Mouse (Mus musculus) brain, embryonic 18.5 days (tissue): ENCODE results near the gene Klf16.

Experiments
- DNase-seq: peaks from one replicate; pipeline ENCODE4 v3.0.0-alpha.2; 2012; ENCODE audit warnings: low read depth, low spot score

The Klf16 gene

DNA sequence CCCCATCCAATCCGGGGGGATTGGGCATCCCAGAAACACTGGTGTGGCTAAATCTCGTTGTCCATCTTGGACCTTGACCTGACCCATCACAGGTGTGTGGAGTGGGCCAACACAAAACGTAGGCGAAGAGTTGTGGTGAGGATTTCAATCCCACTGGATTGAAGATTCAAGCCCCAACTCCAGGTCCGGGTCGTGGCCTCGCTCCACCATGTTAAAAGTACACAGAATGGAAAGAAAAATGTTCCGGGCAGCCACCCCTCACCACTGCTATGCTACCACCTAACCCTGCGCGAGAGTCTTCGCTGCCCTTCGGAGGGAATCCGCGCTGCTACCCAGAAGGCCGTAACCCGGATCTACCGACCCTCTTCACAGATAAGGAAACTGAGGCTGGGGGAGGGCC is 1.2 kb downstream of the Klf16 start:
- no peak for DNase-seq

- DNase-seq, result no peak
Observed at GRCm38 (mm10) chr10:80574896-80575295, 2.2 kb downstream of the Klf16 start.

DNA sequence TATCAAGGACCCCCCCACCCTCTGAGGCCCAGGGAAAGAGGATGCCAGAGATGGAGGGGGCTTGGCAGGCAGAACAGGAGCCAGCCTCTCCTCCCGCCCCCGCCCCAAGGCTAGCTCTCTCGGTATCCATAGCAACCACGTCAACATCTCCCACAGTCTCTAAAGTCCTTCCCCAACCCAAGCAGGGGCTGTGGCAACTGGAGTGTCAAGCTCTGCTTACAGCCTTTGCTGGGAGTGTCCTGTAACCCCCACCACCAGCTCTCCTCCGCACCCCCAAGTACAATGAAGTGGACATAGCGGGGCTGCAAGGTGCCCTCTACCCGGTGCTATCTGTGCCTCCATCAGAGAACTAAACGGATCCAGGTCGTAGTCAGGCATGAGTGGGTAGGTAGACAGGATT is 3.2 kb downstream of the Klf16 start:
- no peak for DNase-seq

- DNase-seq, result no peak
Observed at GRCm38 (mm10) chr10:80572477-80572876, 4.6 kb downstream of the Klf16 start.

GRCm38 (mm10) chr10:80570871-80571836 is 6.0 kb downstream of the Klf16 start:
- no peak for DNase-seq

GRCm38 (mm10) chr10:80570419-80570818 is 6.7 kb downstream of the Klf16 start:
- no peak for DNase-seq

DNA sequence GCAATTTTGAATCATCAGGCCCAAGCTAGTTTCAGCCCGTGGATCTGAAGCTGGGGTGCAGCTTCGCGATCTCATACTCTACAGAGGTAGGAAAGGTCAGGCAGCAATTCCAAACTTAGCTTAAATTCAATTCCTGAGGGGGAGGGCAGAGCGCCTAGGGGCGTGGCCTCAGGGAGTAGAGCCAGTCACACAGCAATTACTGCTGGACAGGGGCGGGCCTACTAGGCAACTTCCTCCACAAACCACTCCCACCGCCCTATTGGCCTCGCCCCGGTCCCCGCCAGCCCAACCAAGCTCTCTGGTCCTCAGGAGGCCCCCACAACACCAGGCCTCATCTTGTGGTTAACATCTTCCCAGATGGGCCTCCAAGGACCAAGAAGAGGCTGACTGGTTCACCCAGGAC is 7.5 kb downstream of the Klf16 start:
- no peak for DNase-seq

DNA sequence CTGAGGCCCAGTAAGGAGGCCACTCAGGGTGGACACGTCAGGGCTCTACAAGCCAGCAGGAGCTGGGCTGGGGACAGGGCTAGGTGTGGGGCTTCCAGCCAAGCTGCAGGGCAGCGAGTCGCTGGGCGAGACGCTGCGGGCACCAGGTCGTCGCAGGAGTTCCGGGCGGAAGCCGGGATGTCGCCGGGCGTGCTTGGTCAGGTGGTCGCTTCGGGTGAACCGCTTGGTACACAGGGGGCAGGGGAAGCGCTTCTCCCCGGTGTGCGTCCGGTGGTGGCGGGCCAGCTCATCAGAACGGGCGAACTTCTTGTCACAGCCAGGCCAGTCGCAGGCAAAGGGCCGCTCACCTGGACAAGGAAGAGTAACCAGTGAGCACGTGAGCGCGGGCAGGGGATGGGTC is 8.2 kb downstream of the Klf16 start:
- no peak for DNase-seq

- DNase-seq, result peak; percentile 36
Observed at GRCm38 (mm10) chr10:80566375-80567092, 10.6 kb downstream of the Klf16 start.

DNA sequence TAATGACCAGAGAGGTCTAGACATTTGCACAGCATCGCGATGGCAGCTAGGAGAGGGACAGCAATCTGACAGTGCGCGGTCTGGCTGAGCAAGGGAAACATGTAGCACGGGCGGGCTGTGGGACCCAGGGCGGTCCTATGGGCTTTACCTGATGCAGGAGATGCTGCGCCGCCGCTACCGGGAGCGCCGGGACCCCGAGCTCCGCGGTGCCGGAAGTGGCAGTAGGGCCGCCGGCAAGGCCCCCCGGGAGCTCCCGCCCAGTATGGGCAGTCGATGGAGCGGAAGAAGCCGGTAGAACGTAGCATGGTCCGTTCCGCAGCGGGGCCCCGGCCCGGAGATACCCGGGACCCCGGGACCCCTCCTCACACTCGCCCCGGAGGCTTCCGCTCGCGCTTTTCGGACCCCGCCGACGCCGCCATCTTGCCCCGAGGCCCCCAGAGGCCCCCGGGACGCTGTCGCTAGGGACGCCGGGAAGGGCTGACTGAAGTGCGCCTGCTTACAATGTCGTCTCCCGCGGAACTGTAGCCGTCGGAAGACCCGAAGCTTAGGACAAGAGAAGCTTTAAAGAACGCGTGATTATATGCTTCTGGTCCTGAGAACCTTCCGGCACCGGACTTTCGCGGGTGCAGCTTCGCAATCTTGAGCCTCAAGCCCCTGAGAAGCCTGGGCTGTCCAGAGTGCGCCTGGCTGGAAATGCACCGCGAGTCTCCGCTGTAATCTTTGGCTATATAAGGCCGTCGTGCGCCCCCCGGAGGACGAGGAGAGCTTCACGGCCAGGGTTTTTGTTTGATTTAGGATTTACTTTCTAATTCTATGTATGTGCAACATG is 15.8 kb downstream of the Klf16 start, which contains the start of gene Rexo1:
TSS of gene Rexo1 (minus strand) at position 445 of the 829 bp plus-strand sequence.
- peak; percentile 91 for DNase-seq

- DNase-seq, result no peak
Observed at GRCm38 (mm10) chr10:80560621-80561020, 16.5 kb downstream of the Klf16 start.

DNA sequence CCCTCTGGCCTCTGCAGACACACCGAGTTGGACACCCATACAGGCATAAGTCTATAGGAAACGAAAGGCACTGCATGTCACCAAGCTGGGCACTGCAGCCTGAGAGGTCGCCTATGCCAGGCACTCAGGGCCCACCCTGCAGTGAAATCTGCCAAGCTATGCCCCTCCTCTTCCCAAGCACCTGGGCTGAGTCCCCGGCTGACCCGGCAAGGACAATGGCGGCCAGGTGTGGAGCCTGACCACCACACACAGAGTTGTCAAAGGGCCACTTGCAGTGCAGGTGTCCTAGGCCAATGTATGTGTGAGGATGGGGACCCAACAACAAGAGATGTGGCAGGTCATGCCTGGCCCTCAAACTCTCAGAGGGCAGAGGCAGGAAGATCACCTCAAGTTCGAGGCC is 17.7 kb downstream of the Klf16 start:
- DNase-seq, result no peak

DNA sequence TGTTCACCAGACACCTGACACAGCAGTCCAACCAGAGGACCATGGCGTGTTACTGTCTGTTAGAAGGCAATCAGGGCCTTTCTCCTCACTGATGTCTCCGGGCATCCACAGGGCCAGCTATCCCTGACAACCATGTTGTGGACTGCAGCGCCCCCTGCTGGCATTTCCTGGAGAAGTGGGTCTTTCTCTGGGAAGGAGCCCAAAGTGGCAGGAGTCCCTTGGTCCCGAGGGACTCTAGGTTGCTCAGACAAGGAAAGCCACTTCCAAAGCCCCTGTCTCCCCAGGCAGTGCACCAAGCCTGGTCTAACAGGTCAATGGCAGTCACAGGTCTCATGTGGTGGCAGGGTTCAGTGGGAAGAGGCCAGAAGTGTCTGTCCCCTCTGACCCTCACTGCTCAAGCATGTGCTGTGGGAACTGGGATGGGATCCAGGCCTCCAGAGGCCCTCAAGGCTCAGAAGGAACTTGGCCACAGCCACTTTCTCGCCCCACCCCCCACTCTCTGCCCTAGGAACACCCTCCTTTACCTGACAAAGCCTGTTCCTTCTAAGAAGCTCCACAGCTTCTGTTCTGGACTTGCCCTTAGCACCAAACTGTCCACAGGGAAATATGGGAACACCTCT is 19.7 kb downstream of the Klf16 start:
- no peak for DNase-seq

- no peak for DNase-seq
Observed at GRCm38 (mm10) chr10:80553997-80554396, 23.1 kb downstream of the Klf16 start.

DNA sequence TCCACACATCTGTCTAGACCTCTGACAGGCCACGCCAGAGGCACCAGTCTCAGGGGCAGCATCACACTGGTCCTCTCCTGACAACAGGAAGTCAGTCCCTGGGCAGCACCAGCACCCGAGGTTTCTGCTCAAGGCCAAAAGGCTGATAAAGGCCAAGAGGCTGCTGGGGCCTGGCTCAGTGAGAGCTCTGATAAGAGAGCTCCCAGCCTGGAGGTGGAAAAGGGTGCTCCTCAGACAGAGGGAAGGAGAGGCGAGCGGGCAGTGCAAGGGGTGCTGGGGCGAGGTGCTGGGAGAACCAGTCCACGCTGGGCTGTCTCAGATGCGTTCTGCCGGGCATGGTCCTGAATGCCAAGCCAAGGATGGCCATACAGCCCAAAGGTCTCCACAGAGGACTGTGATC is 23.5 kb downstream of the Klf16 start:
- no peak for DNase-seq

- DNase-seq, result no peak
Observed at GRCm38 (mm10) chr10:80552364-80552763, 24.8 kb downstream of the Klf16 start.

DNA sequence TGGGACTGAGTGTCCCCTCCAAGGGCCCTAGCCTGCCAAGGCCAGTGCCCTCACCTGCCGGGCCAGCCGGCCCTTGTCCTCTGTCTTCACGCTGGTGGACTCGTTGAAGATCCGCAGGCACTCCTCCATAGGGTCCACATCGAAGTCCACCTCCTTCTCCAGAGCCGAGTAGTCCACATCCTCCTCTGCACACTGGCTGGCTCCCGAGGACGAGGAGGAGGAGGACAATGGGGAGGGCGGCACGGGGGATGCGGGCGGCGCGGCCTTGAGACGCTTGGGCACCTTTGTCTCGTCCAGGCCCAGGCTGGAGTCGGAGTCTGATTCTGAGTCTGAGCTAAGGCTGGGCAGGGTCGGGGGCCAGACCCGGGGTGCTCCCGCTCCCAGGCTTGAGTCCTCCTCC is 27.8 kb downstream of the Klf16 start:
- DNase-seq, result no peak

DNA sequence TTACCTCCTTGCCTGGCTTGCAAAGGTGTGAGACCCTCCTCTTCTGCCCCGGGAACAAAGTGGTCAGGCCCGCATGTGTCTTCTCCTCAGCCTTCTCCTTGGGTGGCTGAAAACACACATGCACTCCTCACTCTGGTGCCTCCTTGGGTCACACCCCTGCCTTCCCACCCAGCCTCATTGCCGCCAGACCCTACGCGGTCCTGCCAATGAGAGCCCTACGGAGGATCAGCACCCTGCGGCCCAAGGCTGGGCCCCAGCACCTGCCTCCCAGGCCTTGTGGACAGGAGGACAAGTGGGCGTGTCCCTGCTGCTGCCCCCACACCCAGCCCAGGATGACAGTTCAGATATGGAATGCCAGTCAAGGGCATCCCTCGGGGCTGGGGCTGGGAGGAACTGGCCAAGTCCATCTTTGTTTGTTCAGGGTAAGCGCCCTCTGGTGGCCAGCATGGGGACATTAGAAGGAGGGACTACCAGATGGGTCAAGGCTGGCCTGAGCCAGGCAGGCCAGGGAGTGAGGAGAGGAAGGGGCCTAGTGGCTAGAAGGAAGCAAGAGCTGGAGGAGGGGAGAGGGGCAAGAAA is 28.6 kb downstream of the Klf16 start:
- no peak for DNase-seq

DNA sequence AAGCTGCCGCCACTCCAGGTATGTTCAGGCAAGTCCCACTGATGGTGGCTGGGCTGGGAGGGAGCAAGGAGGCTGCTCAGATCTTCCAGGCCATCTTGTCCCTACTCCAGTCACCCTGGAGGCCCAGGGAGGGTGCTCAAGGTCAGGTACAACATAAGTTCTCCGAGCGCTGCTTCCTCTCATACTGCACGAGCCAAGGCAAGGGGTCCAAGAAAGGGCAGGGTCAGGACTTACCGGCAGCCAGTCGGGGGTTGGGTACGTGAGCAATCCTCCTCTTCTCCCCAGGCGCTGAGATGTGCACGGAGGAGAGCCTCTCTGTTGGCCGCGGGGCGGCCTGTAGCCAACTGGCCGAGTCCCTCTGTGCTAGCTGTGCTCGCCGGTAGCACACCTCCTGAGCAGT is 29.6 kb downstream of the Klf16 start:
- DNase-seq, result no peak

- DNase-seq, result no peak
Observed at GRCm38 (mm10) chr10:80546945-80547344, 30.2 kb downstream of the Klf16 start.

DNA sequence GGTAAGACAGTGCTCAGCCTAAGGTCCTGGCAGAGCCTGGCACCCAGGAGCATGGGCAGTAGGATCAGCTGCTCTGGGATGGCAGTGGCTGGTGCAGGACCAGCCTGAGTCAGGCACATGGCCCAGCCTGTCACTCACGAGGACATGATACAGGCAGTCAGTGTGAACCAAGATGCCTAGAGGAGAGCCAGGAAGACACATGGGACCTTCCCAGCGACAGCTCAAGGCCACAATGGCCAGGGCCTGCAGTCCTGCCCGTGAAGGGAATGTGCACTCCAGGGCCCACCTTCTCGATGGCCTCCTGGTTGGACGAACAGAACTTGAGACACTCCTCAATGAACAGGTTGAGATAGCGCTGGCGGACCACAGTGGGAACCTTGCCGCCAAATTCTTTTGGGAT is 31.5 kb downstream of the Klf16 start:
- DNase-seq, result no peak
